Mouse (Mus musculus): ENCODE results near the gene Prkag3. TPM values are rescaled to one million over a fixed set of nuclear protein-coding genes. Genes with fewer than 3 reads are reported as not detected.

Gene Prkag3
- polyA plus RNA-seq, 1 experiment from 2014 or later = 0.20 TPM

DNA sequence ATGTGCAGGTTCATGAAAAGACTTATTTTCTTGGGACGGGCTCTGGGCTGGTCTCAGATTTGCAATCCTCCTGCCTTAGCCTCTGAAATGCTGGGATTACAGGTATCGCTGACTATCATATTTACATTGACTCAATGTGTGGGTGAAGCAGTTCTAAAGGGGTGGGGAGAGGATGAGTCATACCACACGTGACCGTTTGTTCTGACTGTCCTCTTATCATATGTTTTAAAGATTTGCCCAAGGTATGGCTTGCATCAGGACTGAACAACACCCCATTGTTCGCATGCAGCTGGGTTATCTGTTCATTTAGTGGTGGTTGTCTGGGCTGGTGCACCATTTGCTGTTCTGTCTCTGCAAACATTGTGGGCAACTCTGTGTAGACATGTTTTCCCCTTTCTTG lies 22.3 kb downstream of the Prkag3 start:
- H3K27ac ChIP-seq (replicated peaks) = no peak overlapping the region

DNA sequence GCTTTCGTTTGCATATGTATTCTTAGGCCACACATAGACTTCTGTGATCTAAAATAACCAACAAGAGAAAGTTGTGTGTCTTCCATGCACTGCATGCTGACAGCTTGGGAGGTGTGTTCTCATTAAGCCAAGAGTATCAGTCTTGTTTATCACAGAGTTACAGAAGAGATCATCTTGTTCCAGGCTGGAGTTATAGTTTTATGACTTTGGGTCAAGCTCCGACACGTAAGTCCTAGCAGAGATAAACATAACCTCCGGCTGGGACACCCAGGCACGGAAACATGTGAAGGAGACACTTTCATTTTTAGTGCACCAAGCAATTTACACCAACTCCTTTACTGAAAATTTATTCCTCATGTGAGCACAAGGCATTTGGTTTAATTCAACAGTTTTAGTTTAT lies 22.9 kb downstream of the Prkag3 start:
- H3K27ac ChIP-seq (replicated peaks) = no peak overlapping the region

More for the DNA sequence above, 22.3 kb downstream of the Prkag3 start:
- Histone ChIP-seq H3K4me1 (replicated peaks) (no peaks in the 10 kb centered on the region), H3K4me3 (replicated peaks) (no peak overlapping the region), H3K9ac (no peak overlapping the region), H3K27me3 (no peaks in the 10 kb centered on the region), H3K4me2 (no peak overlapping the region), H3K36me3 (replicated peaks) (no peaks in the 10 kb centered on the region), H3K9me3 (replicated peaks) (no peaks in the 10 kb centered on the region)
- ATAC-seq (ENCODE audit: insufficient read depth) = no peak
- WGBS (ENCODE audit: insufficient replicate concordance) = 32% methylated on average over 5 of the region's 5 CpGs

DNA sequence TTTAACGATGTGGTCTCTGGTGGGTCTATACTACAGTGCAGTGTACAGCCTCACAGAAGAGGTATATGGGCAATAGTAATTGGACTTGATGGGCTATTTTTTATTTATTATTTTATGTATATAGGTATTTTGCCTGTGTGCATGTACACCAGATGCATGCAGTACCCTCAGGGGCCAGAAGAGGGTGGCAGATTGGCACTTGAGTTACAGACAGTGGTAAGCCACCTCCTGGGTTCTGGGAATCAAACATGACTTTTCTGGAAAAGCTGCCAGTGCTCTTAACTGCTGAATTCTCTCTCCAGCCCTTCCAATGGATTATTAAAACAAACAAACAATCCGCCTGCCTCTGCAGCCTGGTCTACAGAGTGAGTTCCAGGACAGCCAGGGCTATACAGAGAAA lies 25.3 kb downstream of the Prkag3 start:
- no peaks in the 10 kb centered on the region for H3K36me3 ChIP-seq (replicated peaks)
- H3K27ac ChIP-seq (replicated peaks) = no peak overlapping the region
- no peaks in the 10 kb centered on the region for H3K9me3 ChIP-seq (replicated peaks)
- no peak for ATAC-seq (ENCODE audit: insufficient read depth)
- WGBS (ENCODE audit: insufficient replicate concordance) = 69% methylated on average over 2 of the region's 2 CpGs
- no peak overlapping the region for H3K4me3 ChIP-seq (replicated peaks)
- H3K27me3 ChIP-seq = no peaks in the 10 kb centered on the region
- no peak overlapping the region for H3K9ac ChIP-seq
- no peaks in the 10 kb centered on the region; the same call in 1 of the 2 replicates for H3K4me1 ChIP-seq (replicated peaks)
- H3K4me2 ChIP-seq = no peak overlapping the region

More for the DNA sequence above, 22.9 kb downstream of the Prkag3 start:
- Histone ChIP-seq H3K4me1 (replicated peaks) (no peaks in the 10 kb centered on the region; the same call in 1 of the 2 replicates), H3K27me3 (no peaks in the 10 kb centered on the region), H3K9me3 (replicated peaks) (no peaks in the 10 kb centered on the region), H3K4me2 (no peak overlapping the region), H3K9ac (no peak overlapping the region), H3K36me3 (replicated peaks) (no peaks in the 10 kb centered on the region), H3K4me3 (replicated peaks) (no peak overlapping the region)
- 51% methylated on average over 5 of the region's 5 CpGs for WGBS (ENCODE audit: insufficient replicate concordance)
- no peak for ATAC-seq (ENCODE audit: insufficient read depth)

DNA sequence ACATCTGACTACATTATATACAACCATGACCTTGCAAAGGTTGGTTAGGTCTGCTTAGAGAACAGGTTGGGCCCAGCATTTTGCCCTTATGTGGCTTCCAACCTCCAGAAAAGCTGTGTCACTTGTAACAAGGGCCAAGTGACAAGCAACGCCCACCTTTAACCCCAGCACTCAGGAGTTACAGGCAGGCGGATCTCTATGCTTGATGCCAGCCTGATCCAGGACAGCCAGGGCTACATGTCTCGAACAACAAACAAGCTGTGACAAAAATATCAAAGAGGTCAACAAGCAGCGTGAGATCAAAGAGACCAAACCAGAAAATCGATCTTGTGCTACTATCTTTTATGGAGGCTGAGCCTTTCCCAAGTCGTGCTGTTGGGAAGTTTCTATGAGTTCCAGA lies 27.4 kb downstream of the Prkag3 start:
- Histone ChIP-seq H3K27me3 (no peaks in the 10 kb centered on the region), H3K4me3 (replicated peaks) (no peak overlapping the region), H3K4me2 (no peak overlapping the region), H3K36me3 (replicated peaks) (no peaks in the 10 kb centered on the region), H3K9me3 (replicated peaks) (no peaks in the 10 kb centered on the region), H3K27ac (replicated peaks) (no peak overlapping the region), H3K4me1 (replicated peaks) (no peaks in the 10 kb centered on the region; the same call in 1 of the 2 replicates), H3K9ac (no peak overlapping the region)
- 49% methylated on average over 6 of the region's 6 CpGs for WGBS (ENCODE audit: insufficient replicate concordance)
- no peak for ATAC-seq (ENCODE audit: insufficient read depth)

DNA sequence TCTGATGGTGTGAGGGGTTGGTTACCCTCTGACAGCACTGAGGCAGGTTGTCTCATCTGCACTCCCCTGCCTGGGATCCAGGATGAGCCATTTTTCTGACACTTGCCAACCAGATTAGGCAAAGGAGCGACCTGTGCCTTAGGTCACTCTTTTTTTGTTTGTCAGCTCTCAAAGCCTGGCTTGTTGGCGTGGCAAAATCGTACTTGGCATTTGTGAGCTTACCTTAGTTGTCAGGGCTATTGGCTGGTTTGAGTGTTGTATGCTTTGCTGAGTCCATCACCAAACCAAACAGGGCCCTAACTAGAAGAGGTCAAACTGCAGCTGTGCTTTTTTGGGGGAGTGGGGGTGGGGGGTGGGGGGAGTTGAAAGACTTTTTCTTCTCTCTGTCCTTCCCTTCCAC lies 29.7 kb downstream of the Prkag3 start:
- 52% methylated on average over 3 of the region's 3 CpGs for WGBS (ENCODE audit: insufficient replicate concordance)
- no peak overlapping the region for H3K4me3 ChIP-seq (replicated peaks)
- no peaks in the 10 kb centered on the region for H3K9me3 ChIP-seq (replicated peaks)
- H3K27me3 ChIP-seq = no peaks in the 10 kb centered on the region
- H3K4me2 ChIP-seq = no peak overlapping the region
- no peak overlapping the region for H3K9ac ChIP-seq
- no peak for ATAC-seq (ENCODE audit: insufficient read depth)
- H3K4me1 ChIP-seq (replicated peaks) = no peaks in the 10 kb centered on the region; the same call in 1 of the 2 replicates
- H3K36me3 ChIP-seq (replicated peaks) = no peaks in the 10 kb centered on the region
- H3K27ac ChIP-seq (replicated peaks) = no peak overlapping the region

DNA sequence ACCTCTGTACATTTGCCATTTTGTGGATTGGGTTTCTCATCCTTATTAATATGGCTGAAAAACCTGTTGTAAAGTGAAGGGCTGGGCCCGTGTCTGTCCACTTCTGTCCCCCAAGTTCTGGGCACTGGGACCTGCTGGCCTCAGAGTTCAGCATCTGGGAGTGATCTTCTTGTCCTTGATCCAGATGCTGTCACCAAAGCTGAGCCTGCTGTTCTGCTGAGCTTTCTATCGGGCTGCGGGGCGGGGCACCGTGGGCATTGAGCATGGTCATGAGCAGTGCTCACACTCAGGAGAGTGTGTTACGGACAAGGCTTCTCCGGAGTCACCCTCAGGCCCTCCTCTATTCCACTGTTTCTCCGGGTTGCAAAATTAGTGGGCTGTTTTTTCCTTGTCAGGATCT lies 30.9 kb downstream of the Prkag3 start:
- H3K4me3 ChIP-seq (replicated peaks) = no peak overlapping the region
- no peaks in the 10 kb centered on the region for H3K9me3 ChIP-seq (replicated peaks)
- no peak overlapping the region for H3K27ac ChIP-seq (replicated peaks)
- H3K36me3 ChIP-seq (replicated peaks) = no peaks in the 10 kb centered on the region
- ATAC-seq (ENCODE audit: insufficient read depth) = no peak
- H3K27me3 ChIP-seq = peaks cover 10% of the 10 kb centered on the region
- H3K4me1 ChIP-seq (replicated peaks) = peaks cover 3% of the 10 kb centered on the region; the same call in 1 of the 2 replicates
- 77% methylated on average over 8 of the region's 8 CpGs for WGBS (ENCODE audit: insufficient replicate concordance)
- no peak overlapping the region for H3K9ac ChIP-seq
- no peak overlapping the region for H3K4me2 ChIP-seq

DNA sequence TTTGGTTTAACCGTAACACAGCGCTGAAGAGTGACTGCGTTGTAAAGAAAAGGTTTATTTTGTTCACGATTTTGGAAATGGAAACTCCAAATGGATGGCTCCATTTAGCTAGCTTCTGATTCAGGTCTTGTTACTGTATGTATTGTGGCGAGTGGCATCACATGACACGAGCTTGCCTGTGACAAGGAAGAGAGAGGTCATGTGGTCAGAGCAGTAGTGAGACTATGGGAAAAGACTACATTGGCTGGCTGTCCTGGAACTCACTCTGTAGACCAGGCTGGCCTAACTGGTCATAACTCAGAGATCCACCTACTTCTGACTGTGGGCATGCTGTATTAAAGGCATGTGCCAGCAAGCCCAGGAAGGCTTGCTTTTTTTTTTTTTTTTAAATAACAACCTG lies 33.1 kb downstream of the Prkag3 start:
- H3K27ac ChIP-seq (replicated peaks) = no peak overlapping the region
- WGBS (ENCODE audit: insufficient replicate concordance) = 64% methylated on average over 6 of the region's 6 CpGs
- no peak overlapping the region for H3K4me3 ChIP-seq (replicated peaks)
- no peak overlapping the region for H3K4me2 ChIP-seq
- no peak overlapping the region for H3K9ac ChIP-seq
- no peaks in the 10 kb centered on the region for H3K36me3 ChIP-seq (replicated peaks)
- peaks cover 3% of the 10 kb centered on the region; the same call in 1 of the 2 replicates for H3K4me1 ChIP-seq (replicated peaks)
- no peak for ATAC-seq (ENCODE audit: insufficient read depth)
- H3K27me3 ChIP-seq = peaks cover 15% of the 10 kb centered on the region
- H3K9me3 ChIP-seq (replicated peaks) = no peaks in the 10 kb centered on the region

DNA sequence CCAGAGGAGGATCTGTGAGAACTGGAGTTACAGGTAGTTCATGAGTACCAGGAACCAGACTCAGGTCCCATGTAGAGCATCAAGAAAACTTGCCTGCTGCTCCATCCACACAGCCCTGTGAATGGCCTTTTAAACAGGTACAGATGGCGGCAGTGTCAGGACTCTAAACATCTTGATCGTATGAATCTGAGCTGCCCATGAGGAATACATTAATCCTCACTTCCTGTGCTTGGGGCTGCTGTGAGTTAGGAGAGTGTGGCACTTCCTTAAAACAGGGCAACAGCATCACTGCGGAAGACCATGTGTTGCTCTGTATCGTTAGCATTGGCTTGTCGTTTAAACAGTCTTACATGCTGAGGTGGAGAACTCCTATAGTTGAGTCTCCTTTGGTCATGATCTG lies 33.6 kb downstream of the Prkag3 start:
- H3K4me1 ChIP-seq (replicated peaks) = 0 out of 2 replicates have a peak, but pooled peaks cover 3% of the 10 kb centered on the region
- no peaks in the 10 kb centered on the region for H3K9me3 ChIP-seq (replicated peaks)
- no peak overlapping the region for H3K27ac ChIP-seq (replicated peaks)
- H3K9ac ChIP-seq = no peak overlapping the region
- no peaks in the 10 kb centered on the region for H3K36me3 ChIP-seq (replicated peaks)
- 29% methylated on average over 5 of the region's 5 CpGs for WGBS (ENCODE audit: insufficient replicate concordance)
- peaks cover 15% of the 10 kb centered on the region for H3K27me3 ChIP-seq
- H3K4me2 ChIP-seq = no peak overlapping the region
- ATAC-seq (ENCODE audit: insufficient read depth) = no peak
- H3K4me3 ChIP-seq (replicated peaks) = no peak overlapping the region

DNA sequence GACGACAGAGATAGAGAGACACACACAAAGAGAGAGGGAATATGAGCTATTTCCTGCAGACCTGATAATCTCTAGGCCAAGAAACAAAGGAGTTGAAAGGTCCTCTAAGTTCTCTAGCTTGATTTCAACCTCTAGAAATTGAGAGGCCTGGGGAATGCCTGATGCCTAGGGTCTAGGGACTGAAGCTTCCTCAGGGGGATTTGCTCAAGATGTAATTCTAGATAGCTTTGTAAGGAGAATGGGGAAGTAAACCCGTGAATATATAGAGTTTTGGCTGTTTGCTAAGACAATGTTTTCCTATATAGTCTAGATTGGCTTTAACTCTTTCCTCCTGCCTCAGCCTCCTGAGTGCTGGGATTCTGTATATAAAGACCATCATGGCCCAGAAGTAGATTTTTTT lies 34.1 kb downstream of the Prkag3 start:
- no peak for ATAC-seq (ENCODE audit: insufficient read depth)
- H3K4me1 ChIP-seq (replicated peaks) = 0 out of 2 replicates have a peak, but pooled peaks cover 3% of the 10 kb centered on the region
- no peak overlapping the region for H3K27ac ChIP-seq (replicated peaks)
- no peak overlapping the region for H3K4me3 ChIP-seq (replicated peaks)
- H3K9ac ChIP-seq = no peak overlapping the region
- H3K4me2 ChIP-seq = no peak overlapping the region
- H3K9me3 ChIP-seq (replicated peaks) = no peaks in the 10 kb centered on the region
- H3K36me3 ChIP-seq (replicated peaks) = no peaks in the 10 kb centered on the region
- H3K27me3 ChIP-seq = peaks cover 15% of the 10 kb centered on the region
- WGBS (ENCODE audit: insufficient replicate concordance) = 12% methylated on average over 2 of the region's 2 CpGs

DNA sequence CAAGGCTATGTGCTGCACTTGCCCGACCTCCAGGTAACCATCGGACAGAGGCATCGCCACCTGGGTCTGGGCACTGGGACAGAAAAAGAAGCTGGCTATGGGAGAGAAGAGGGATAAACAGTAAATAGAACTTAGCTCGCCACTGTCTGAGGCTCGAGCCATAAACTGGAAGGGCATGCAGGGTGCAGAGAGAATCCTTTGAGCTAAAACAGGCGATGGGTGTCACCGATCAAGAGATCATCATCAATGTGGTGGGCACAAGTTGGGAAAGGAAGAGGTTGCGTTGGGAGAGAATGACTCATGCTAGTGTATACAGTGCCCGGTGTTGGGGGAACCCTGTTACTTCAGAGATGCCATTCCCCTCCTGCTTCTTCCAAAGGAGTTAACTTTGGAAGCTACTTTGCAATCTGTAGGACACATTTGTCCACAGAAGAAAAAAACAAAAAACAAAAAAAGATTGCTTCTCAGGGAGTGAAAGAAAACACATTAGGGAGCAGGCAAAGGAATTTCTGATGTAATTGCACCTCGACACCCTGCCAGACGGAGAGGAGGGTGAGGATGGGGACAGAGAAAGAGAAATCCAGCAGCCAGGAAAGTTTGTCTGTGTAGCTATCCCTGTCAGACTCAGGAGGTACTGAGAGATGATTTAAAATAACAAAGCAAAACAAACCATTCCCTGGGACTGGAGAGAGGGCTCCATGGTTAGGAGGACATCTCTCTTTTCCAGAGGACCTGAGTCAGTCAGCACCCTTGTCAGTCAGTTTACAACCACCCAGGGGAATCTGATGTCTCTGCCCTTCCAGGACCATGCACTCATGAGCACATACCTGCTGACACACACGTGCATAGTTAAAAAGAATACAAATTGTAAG lies 34.9 kb downstream of the Prkag3 start:
- no peak overlapping the region for H3K27ac ChIP-seq (replicated peaks)
- 0 out of 2 replicates have a peak, but pooled peaks cover 3% of the 10 kb centered on the region for H3K4me1 ChIP-seq (replicated peaks)
- H3K9me3 ChIP-seq (replicated peaks) = no peaks in the 10 kb centered on the region
- H3K4me3 ChIP-seq (replicated peaks) = peak overlapping the region; percentile 53
- no peak; the same call in 1 of the 2 replicates for ATAC-seq (ENCODE audit: insufficient read depth)
- H3K9ac ChIP-seq = peak overlapping the region; percentile 43; the same call in 1 of the 2 replicates
- H3K4me2 ChIP-seq = peak overlapping the region; percentile 68
- WGBS (ENCODE audit: insufficient replicate concordance) = 25% methylated on average over 12 of the region's 12 CpGs
- peaks cover 15% of the 10 kb centered on the region for H3K27me3 ChIP-seq
- no peaks in the 10 kb centered on the region for H3K36me3 ChIP-seq (replicated peaks)

DNA sequence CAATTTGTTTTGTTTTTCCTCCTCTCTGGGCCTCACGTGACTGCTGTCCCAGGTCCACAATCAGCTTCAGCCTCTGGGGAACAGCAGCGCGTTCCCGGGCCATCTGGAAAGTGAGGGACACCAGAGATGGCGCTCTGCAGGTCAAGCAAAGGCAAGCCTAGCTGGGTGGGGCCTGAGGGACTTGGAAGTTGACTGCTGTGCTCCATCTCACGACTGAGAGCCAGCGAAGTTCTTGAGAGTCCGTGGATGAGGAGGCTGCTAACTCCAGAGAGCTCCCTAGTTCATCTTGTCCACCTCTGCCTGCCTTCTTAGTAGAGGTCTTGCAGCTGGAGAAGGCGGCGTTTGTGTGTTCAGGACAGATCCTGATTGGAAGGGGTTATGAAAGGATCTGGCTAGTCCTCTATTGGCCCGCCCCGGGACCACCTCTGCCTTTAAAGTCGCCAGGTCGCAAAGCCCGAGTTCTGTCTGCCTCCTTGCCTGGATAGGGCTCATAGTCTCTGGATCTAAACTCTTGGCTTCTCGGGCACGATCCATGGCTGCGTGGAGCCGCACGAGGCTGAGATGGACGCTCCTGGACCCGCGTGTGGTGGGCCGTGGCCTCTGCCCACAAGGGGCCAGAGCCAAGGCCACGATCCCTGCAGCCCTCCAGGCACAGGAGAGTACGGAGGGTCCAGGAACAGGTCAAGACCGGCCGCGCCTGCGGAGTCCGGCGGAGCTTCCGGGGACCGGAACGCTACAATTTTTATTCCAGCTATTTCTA lies 35.7 kb downstream of the Prkag3 start, which contains the start of gene Cyp27a1:
Gene Cyp27a1 (plus strand): TSS at position 476 of the 760 bp plus-strand sequence.
- H3K4me3 ChIP-seq (replicated peaks) = peak within 1 kb of the TSS; percentile 53
- H3K27ac ChIP-seq (replicated peaks) = peak within 1 kb of the TSS; percentile 61
- peaks cover 15% of the 10 kb centered on the region for H3K27me3 ChIP-seq
- H3K4me1 ChIP-seq (replicated peaks) = 0 out of 2 replicates have a peak, but pooled peaks cover 3% of the 10 kb centered on the region
- ATAC-seq (ENCODE audit: insufficient read depth) = peak; percentile 68
- 8% methylated on average over 35 of the region's 35 CpGs for WGBS (ENCODE audit: insufficient replicate concordance)
- H3K4me2 ChIP-seq = peak within 1 kb of the TSS; percentile 68
- peak within 1 kb of the TSS; percentile 43 for H3K9ac ChIP-seq
- no peaks in the 10 kb centered on the region for H3K9me3 ChIP-seq (replicated peaks)
- H3K36me3 ChIP-seq (replicated peaks) = no peaks in the 10 kb centered on the region
